Mouse (Mus musculus) limb, embryonic 15.5 days (tissue): ENCODE measurements around the gene Lrp10. TPM values are rescaled to one million over a fixed set of nuclear protein-coding genes. Genes with fewer than 3 reads are reported as not detected.

Experiments used
- ATAC-seq: fragments of 200-750 bp; cut with Nextera tagmentation; 2 replicates; pipeline ENCODE4 v1.8.0; 2017; ENCODE audit warnings: low read depth, moderate TSS enrichment; ENCODE audit not compliant: insufficient number of reproducible peaks, low FRiP score, low TSS enrichment
- H3K27ac ChIP-seq: fragments of 300-500 bp; sonication (generic); 2 replicates; pipeline ENCODE4 v1.5.1; 2015; ENCODE audit warnings: moderate library complexity, mild to moderate bottlenecking, inconsistent platforms
- H3K27me3 ChIP-seq: fragments of 300-500 bp; sonication (generic); 2 replicates; pipeline ENCODE4 v1.6.1; 2015; ENCODE audit warnings: inconsistent platforms
- H3K36me3 ChIP-seq: fragments of 300-500 bp; sonication (generic); 2 replicates; pipeline ENCODE4 v1.6.1; 2015; ENCODE audit warnings: inconsistent platforms
- H3K4me1 ChIP-seq: fragments of 300-500 bp; sonication (generic); 2 replicates; pipeline ENCODE4 v1.6.1; 2015; ENCODE audit warnings: inconsistent platforms
- H3K4me2 ChIP-seq: fragments of 300-500 bp; sonication (generic); 2 replicates; pipeline ENCODE4 v1.6.1; 2015; ENCODE audit warnings: mild to moderate bottlenecking, inconsistent platforms
- H3K4me3 ChIP-seq: fragments of 300-500 bp; sonication (generic); 2 replicates; pipeline ENCODE4 v1.5.1; 2015; ENCODE audit warnings: mild to moderate bottlenecking, inconsistent platforms
- H3K9ac ChIP-seq: fragments of 300-500 bp; sonication (generic); 2 replicates; pipeline ENCODE4 v1.6.1; 2015; ENCODE audit warnings: inconsistent platforms
- H3K9me3 ChIP-seq: fragments of 300-500 bp; sonication (generic); 2 replicates; pipeline ENCODE4 v1.6.1; 2016; ENCODE audit warnings: inconsistent platforms
- WGBS: fragments of 180-500 bp; shearing (Covaris S2); methylation state at CpG from one replicate; pipeline ENCODE4 v1.1.7; 2015; 5-methylcytosine and 5-hydroxymethylcytosine counted together
- polyA plus RNA-seq: library from polyadenylated mRNA; unstranded; fragments of >200 nt; fragmentation: Nextera tagmentation; extraction: Ambion mirVana; gene quantifications from 2 replicates; pipeline ENCODE4 v1.2.1, GENCODE M21; 2015

Lrp10 gene
- polyA plus RNA-seq, 1 experiment from 2014 or later, result 46.4 TPM

DNA sequence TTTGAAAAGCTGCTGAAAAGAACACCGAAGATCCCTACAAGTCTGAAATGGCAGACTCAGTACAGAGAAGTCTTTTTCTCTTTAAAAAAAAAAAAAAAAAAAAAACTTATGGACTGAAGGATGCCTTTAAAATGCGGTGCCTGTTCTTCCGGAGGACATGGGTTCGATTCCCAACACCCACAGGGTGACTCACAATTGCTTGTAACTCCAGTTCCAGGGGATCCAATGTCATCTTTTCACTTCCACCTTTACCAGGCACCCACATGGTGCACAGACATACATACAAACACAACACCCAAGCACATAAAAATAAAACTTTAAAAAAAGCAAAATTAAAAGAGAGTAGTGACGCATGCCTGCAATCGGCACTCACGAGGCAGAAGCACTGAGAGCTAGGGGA lies 36.2 kb upstream of the Lrp10 start:
- Histone ChIP-seq H3K27ac (no peak overlapping the region), H3K4me3 (peak overlapping the region; percentile 95), H3K36me3 (peaks cover 8% of the 10 kb centered on the region), H3K9ac (no peak overlapping the region), H3K4me1 (peaks cover 31% of the 10 kb centered on the region), H3K27me3 (no peaks in the 10 kb centered on the region), H3K4me2 (peak overlapping the region; percentile 54), H3K9me3 (no peaks in the 10 kb centered on the region)
- WGBS, result 85% methylated on average over 7 of the region's 7 CpGs
- no peak for ATAC-seq

DNA sequence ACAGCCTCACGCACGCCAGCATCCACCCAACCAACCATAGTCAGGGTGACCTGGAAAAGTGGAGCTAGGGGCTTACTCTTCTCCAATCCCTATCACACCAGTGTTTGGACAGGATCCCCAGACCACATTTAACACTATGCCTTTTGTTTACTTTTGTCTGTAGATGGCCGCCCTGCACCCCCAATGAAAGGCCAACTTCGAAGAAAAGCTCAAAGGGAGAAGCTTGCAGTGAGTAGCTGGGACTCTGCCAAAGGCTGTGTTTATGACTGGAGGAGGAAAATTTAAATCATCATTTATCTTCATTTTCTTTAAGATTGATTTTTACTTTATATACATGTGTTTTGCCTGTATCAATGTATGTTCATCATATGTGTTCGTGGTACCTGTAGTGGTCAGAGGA lies 35.5 kb upstream of the Lrp10 start:
- Histone ChIP-seq H3K27me3 (no peaks in the 10 kb centered on the region), H3K27ac (no peak overlapping the region), H3K4me3 (no peak overlapping the region), H3K4me1 (peaks cover 36% of the 10 kb centered on the region), H3K9me3 (no peaks in the 10 kb centered on the region), H3K4me2 (no peak overlapping the region), H3K36me3 (peaks cover 8% of the 10 kb centered on the region), H3K9ac (no peak overlapping the region)
- no peak for ATAC-seq
- WGBS, result 96% methylated on average over 5 of the region's 5 CpGs

DNA sequence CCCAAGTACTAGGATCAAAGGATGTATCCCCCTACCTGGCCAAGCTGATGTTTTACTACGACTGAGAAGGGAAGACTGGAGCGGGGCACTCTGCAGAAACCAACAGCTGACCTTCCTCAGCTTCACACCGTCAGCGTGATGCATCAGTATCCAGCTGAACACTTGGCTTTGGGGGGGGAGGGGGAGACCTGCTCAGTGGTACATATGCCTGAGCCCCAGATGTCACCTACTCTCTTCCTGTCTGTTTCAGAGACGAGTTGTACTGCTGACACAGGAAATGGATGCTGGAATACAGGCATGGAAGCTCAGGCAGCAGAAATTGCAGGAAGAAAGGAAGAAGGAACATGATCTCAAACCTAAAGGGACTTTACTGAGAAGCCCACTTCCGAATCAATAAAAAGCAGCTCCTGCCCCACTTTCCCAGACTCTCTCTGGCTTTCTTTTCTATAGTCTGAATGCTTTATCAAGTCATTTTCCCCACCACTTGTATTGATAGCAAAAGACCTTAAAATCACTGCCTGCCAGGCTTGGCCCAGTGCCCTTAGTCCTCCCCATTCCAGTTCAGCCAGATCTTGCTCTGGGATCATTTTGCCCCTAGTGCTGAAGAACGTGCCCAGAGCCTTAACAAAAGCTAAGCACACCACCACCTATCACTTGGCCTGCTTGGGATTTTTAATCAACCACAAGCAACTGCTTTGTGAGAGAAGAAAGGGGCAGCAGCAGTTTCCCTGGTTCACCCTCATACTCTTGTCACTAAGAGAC lies 34.4 kb upstream of the Lrp10 start:
- WGBS, result 49% methylated on average over 7 of the region's 7 CpGs
- Histone ChIP-seq H3K27ac (peak overlapping the region; percentile 99), H3K4me1 (peaks cover 47% of the 10 kb centered on the region), H3K4me2 (no peak overlapping the region), H3K9ac (no peak overlapping the region), H3K36me3 (peaks cover 8% of the 10 kb centered on the region), H3K27me3 (no peaks in the 10 kb centered on the region), H3K4me3 (no peak overlapping the region), H3K9me3 (no peaks in the 10 kb centered on the region)
- no peak for ATAC-seq

GRCm38 (mm10) chr14:54430406-54431145 lies 33.4 kb upstream of the Lrp10 start:
- Histone ChIP-seq H3K9ac (peak overlapping the region; percentile 15), H3K4me3 (peak overlapping the region; percentile 81), H3K27ac (peak overlapping the region; percentile 99), H3K9me3 (no peaks in the 10 kb centered on the region), H3K36me3 (peaks cover 14% of the 10 kb centered on the region), H3K27me3 (no peaks in the 10 kb centered on the region), H3K4me1 (peaks cover 58% of the 10 kb centered on the region), H3K4me2 (peak overlapping the region; percentile 82)
- 6% methylated on average over 18 of the region's 18 CpGs for WGBS
- ATAC-seq, result no peak

DNA sequence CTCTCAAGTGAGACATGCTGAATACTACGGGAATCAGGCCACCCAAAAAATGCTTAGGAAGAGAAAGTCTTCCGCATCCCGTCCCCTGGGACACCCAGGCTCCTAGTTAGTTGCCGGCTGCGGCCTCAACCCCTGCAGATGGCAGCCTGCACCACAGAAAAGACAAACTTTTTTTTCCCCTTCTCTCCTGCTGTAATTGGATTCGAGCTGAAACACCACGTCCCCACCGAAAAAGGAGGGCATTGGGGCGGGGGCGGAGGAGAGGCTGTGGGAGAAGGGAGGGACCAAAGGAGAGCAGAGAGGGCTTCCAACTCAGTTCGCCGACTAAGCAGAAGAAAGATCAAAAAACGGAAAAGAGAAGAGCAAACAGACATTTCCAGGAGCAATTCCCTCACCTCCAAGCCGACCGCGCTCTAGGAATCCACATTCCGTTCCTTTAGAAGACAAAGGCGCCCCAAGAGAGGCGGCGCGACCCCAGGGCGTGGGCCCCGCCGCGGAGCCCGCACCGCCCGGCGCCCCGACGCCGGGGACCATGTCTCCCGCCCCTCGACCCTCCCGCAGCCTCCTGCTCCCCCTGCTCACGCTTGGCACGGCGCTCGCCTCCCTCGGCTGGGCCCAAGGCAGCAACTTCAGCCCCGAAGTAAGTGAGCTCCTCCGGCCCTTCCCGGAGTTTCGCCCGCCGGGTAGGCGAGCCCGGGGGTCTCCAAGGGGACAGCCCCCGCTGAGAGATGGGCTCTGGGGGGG lies 32.4 kb upstream of the Lrp10 start, which contains the start of gene Mmp14:
Gene Mmp14, plus strand, starts transcription at position 279 of the 744 bp plus-strand sequence.
- peak within 1 kb of the TSS; percentile 98 for H3K9ac ChIP-seq
- peaks cover 24% of the 10 kb centered on the region for H3K36me3 ChIP-seq
- WGBS, result under 1% methylated on average over 47 of the region's 49 CpGs
- peak; percentile 75 for ATAC-seq
- H3K27ac ChIP-seq, result peak within 1 kb of the TSS; percentile 99
- peaks cover 54% of the 10 kb centered on the region for H3K4me1 ChIP-seq
- H3K4me2 ChIP-seq, result peak within 1 kb of the TSS; percentile 82
- peak within 1 kb of the TSS; percentile 81 for H3K4me3 ChIP-seq
- H3K9me3 ChIP-seq, result no peaks in the 10 kb centered on the region
- H3K27me3 ChIP-seq, result no peaks in the 10 kb centered on the region

GRCm38 (mm10) chr14:54432078-54432836 lies 31.7 kb upstream of the Lrp10 start:
- H3K9me3 ChIP-seq, result no peaks in the 10 kb centered on the region
- H3K27me3 ChIP-seq, result no peaks in the 10 kb centered on the region
- H3K4me3 ChIP-seq, result peak overlapping the region; percentile 81
- under 1% methylated on average over 53 of the region's 54 CpGs for WGBS
- peaks cover 31% of the 10 kb centered on the region for H3K36me3 ChIP-seq
- ATAC-seq, result peak; percentile 27; the same call in 1 of the 2 replicates
- peaks cover 54% of the 10 kb centered on the region for H3K4me1 ChIP-seq
- peak overlapping the region; percentile 98 for H3K9ac ChIP-seq
- peak overlapping the region; percentile 82 for H3K4me2 ChIP-seq
- H3K27ac ChIP-seq, result peak overlapping the region; percentile 99

DNA sequence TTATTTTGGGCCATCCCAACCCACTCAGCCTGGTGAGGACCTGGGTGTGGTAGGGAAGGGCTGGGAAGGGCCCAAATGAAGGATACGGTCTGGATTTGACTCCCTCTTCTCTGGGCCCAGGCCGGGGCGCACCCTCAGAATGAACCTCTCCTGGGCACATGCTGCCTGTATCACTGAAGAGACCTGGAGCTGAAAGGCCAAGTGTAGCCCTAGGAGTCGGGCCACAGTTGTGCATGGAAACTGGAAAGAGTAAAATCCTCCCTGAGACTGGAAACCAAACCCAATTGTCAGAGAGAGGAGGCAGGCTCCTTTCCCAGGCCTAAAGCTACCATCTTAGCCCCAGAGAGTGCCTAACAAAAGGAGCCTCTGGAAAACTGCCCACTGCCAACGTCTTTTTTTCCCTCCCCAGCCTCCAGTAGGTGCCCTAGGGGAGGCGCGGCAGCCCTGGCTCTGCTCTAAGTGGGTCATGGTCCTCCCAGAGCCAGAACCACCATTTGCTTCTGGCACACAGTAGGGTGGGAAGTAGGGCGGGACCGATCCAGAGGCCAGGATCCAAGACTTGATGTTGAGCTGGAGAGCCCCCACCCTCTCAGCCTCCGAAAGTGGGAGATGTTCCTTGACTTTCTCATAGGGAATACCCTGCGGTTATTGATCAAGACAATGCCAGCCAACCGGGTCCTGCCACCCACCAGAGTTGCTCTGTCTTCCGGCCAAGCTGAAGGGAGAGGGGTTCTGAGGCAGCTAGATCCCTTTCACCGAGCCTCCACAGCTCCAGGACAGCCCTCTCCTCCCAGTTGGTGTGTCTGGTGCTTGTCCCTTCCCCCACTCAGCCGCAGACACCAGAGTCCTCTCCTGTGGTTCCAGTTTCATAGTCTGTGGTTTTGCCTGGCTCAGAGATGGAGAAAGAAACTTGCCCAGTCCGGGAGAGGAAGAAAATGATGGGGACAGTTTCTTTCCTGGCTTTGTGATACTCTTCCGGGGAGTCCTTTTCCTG lies 30.8 kb upstream of the Lrp10 start:
- peak overlapping the region; percentile 82 for H3K4me2 ChIP-seq
- 20% methylated on average over 17 of the region's 17 CpGs for WGBS
- peaks cover 38% of the 10 kb centered on the region for H3K36me3 ChIP-seq
- H3K27me3 ChIP-seq, result no peaks in the 10 kb centered on the region
- peak overlapping the region; percentile 98 for H3K9ac ChIP-seq
- H3K9me3 ChIP-seq, result no peaks in the 10 kb centered on the region
- ATAC-seq, result no peak
- H3K4me3 ChIP-seq, result peak overlapping the region; percentile 81
- H3K4me1 ChIP-seq, result peaks cover 48% of the 10 kb centered on the region
- peak overlapping the region; percentile 99 for H3K27ac ChIP-seq

- Histone ChIP-seq H3K9me3 (no peaks in the 10 kb centered on the region), H3K27ac (peak overlapping the region; percentile 99), H3K27me3 (no peaks in the 10 kb centered on the region), H3K4me2 (peak overlapping the region; percentile 82), H3K9ac (peak overlapping the region; percentile 37; the same call in 1 of the 2 replicates), H3K4me1 (peaks cover 46% of the 10 kb centered on the region), H3K4me3 (peak overlapping the region; percentile 81), H3K36me3 (peaks cover 47% of the 10 kb centered on the region)
- WGBS, result 47% methylated on average over 12 of the region's 12 CpGs
- no peak for ATAC-seq
Measured at GRCm38 (mm10) chr14:54433941-54434531, 29.9 kb upstream of the Lrp10 start.

DNA sequence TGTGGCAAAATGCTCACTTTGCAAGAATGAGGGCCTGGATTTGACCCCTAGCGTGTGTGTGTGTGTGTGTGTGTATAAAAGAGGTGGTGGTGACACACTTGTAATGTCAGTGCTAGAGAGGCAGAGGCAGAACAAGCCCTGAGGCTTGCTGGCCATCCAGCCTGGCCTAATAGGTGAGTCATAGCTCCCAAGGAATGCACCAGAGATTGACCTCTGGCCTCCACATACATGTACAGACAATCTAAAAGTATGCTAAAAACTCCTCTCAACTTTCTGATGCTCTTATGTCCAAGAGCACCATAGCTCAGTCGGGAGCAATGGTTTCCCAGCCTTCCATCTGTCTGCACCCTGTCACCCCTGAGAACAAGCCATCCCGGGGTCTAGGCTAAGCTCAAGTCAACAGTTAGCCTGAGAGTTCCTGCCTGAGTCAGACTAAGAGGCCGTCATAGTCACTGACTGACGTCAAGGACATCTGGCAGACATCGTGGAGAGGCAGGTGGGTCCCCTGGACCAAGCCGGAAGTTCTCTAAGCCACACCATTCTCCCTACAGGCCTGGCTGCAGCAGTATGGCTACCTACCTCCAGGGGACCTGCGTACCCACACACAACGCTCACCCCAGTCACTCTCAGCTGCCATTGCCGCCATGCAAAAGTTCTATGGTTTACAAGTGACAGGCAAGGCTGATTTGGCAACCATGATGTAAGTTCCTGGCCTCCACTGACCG lies 28.6 kb upstream of the Lrp10 start:
- no peak overlapping the region for H3K4me3 ChIP-seq
- 78% methylated on average over 11 of the region's 11 CpGs for WGBS
- no peak overlapping the region for H3K9ac ChIP-seq
- no peak for ATAC-seq
- H3K27ac ChIP-seq, result no peak overlapping the region
- H3K27me3 ChIP-seq, result no peaks in the 10 kb centered on the region
- H3K4me2 ChIP-seq, result no peak overlapping the region
- H3K9me3 ChIP-seq, result no peaks in the 10 kb centered on the region
- H3K4me1 ChIP-seq, result peaks cover 33% of the 10 kb centered on the region
- H3K36me3 ChIP-seq, result peaks cover 53% of the 10 kb centered on the region

- H3K9me3 ChIP-seq, result no peaks in the 10 kb centered on the region
- peaks cover 67% of the 10 kb centered on the region for H3K36me3 ChIP-seq
- no peak for ATAC-seq
- H3K27ac ChIP-seq, result no peak overlapping the region
- no peaks in the 10 kb centered on the region for H3K27me3 ChIP-seq
- H3K9ac ChIP-seq, result no peak overlapping the region
- peaks cover 34% of the 10 kb centered on the region for H3K4me1 ChIP-seq
- H3K4me2 ChIP-seq, result no peak overlapping the region
- H3K4me3 ChIP-seq, result no peak overlapping the region
- WGBS, result 88% methylated on average over 12 of the region's 12 CpGs
Measured at GRCm38 (mm10) chr14:54439155-54439554, 24.8 kb upstream of the Lrp10 start.
